Mouse (Mus musculus): Measurements from ENCODE around the gene AI837181. TPM values are rescaled to one million over a fixed set of nuclear protein-coding genes. Genes with fewer than 3 reads are reported as not detected.
A peak's percentile ranks its signal among the peaks of the same experiment; 100 is the strongest.

Gene AI837181
- polyA plus RNA-seq, 1 experiment from 2014 or later, result 63.6 TPM

DNA sequence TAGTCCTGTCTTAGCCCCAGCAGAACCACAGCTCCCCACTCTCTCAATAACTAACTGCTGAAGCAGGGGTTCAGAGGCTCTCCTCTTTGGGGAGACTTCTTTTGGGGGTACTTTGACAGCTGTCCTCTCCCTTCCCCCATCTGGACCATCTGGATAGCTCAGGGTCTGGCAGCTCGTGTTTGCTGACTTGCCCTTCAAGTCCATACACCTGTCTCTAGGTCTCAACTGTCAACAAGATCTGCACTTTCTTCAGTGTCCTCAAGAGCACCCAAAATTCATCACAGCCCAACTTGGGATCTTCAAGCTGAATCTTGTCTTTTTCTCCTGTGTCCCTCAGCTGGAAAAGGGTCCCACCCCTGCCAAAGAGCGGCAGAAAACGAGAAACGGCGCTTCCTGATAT, 3.2 kb upstream of the AI837181 start:
- no peak overlapping the region for H3K4me3 ChIP-seq (ENCODE audit: low read depth, low read length)
- peaks cover 21% of the 10 kb centered on the region; the same call in 1 of the 2 replicates for H3K36me3 ChIP-seq (ENCODE audit: insufficient read depth, low read length)
- DNase-seq (ENCODE audit: low spot score) (no peak), ATAC-seq (no peak)
- H3K27ac ChIP-seq (ENCODE audit: low read length), result no peak overlapping the region
- H3K4me1 ChIP-seq (ENCODE audit: insufficient read depth, low read depth, low read length), result peaks cover 25% of the 10 kb centered on the region
- WGBS, result 80% methylated on average over 5 of the region's 5 CpGs
- TF ChIP-seq CTCF (IDR thresholded peaks at IDR 0.05), result no peak
- no peak for TF ChIP-seq EP300 (IDR thresholded peaks at IDR 0.05)
- H3K9ac ChIP-seq (replicated peaks; ENCODE audit: low read depth), result no peak overlapping the region
- H3K4me2 ChIP-seq (replicated peaks; ENCODE audit: low read depth, low read length), result no peak overlapping the region
- no peaks in the 10 kb centered on the region for H3K9me3 ChIP-seq (ENCODE audit: low read length)
- H3K27me3 ChIP-seq (replicated peaks; ENCODE audit: insufficient read depth, low read length), result no peaks in the 10 kb centered on the region

DNA sequence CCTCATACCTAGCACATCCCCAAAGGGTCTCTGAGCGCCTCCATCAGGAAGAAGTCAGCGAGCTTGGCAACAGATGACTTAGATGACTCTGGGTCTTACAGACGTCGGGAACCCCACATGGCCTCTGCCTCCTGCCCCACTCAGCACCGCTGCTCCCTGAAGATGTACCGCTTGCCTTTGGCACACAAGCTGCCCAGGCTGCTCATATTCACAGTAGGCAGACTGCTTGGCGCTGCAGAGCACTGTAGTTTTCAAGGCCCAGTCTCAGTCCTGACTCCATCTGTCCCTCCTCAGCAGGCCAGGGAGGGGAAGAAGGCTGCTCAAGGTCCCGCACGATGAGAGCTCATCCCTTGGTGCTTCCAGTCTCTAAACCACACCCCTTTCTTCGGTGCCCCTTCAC, 2.7 kb upstream of the AI837181 start:
- no peak for ATAC-seq
- 86% methylated on average over 10 of the region's 10 CpGs for WGBS
- H3K4me3 ChIP-seq (ENCODE audit: low read depth, low read length), result no peak overlapping the region

DNA sequence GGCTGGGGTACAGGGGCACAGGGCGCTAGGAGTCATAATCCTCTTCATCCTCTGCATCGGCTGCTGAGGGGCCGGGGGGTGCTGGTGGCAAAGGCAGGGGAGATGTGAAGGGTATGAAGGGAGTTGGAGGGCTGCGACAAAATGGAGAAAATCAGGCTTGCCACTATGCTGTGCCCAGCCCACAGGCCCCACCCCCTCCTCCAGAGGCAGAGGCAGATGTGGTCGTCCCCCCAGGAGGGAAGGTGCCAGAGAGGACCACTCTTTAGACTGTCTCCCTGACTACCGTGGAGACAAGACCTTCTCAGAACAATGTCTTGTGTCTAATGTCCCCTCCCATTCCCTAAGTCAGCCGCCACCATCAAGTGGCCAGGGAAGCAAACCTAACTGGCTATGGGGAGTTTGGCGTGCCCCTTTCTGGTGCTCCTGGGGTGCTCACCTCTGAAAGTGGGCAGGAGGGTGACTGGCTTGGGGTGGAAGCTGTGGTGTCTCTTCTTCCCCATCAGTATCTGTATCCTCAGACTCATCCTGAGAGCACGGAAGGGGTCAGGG, 2.0 kb upstream of the AI837181 start:
- DNase-seq (ENCODE audit: low spot score) (no peak), ATAC-seq (no peak)
- Histone ChIP-seq H3K27me3 (replicated peaks; ENCODE audit: insufficient read depth, low read length) (no peaks in the 10 kb centered on the region), H3K9ac (replicated peaks; ENCODE audit: low read depth) (peak overlapping the region; percentile 89; the same call in 1 of the 2 replicates), H3K36me3 (ENCODE audit: insufficient read depth, low read length) (peaks cover 17% of the 10 kb centered on the region; the same call in 1 of the 2 replicates), H3K4me2 (replicated peaks; ENCODE audit: low read depth, low read length) (peak overlapping the region; percentile 74), H3K27ac (ENCODE audit: low read length) (peak overlapping the region; percentile 98), H3K4me3 (ENCODE audit: low read depth, low read length) (peak overlapping the region; percentile 92; the same call in 1 of the 2 replicates), H3K4me1 (ENCODE audit: insufficient read depth, low read depth, low read length) (peaks cover 25% of the 10 kb centered on the region), H3K9me3 (ENCODE audit: low read length) (no peaks in the 10 kb centered on the region)
- no peak for TF ChIP-seq CTCF (IDR thresholded peaks at IDR 0.05)
- TF ChIP-seq EP300 (IDR thresholded peaks at IDR 0.05), result no peak
- 76% methylated on average over 9 of the region's 9 CpGs for WGBS

More for the DNA sequence above, 2.7 kb upstream of the AI837181 start:
- no peaks in the 10 kb centered on the region for H3K9me3 ChIP-seq (ENCODE audit: low read length)
- no peak for DNase-seq (ENCODE audit: low spot score)
- H3K27me3 ChIP-seq (replicated peaks; ENCODE audit: insufficient read depth, low read length), result no peaks in the 10 kb centered on the region
- no peak for TF ChIP-seq EP300 (IDR thresholded peaks at IDR 0.05)
- TF ChIP-seq CTCF (IDR thresholded peaks at IDR 0.05), result no peak
- H3K9ac ChIP-seq (replicated peaks; ENCODE audit: low read depth), result no peak overlapping the region
- H3K36me3 ChIP-seq (ENCODE audit: insufficient read depth, low read length), result peaks cover 21% of the 10 kb centered on the region; the same call in 1 of the 2 replicates
- peaks cover 25% of the 10 kb centered on the region for H3K4me1 ChIP-seq (ENCODE audit: insufficient read depth, low read depth, low read length)
- H3K4me2 ChIP-seq (replicated peaks; ENCODE audit: low read depth, low read length), result no peak overlapping the region
- no peak overlapping the region for H3K27ac ChIP-seq (ENCODE audit: low read length)

DNA sequence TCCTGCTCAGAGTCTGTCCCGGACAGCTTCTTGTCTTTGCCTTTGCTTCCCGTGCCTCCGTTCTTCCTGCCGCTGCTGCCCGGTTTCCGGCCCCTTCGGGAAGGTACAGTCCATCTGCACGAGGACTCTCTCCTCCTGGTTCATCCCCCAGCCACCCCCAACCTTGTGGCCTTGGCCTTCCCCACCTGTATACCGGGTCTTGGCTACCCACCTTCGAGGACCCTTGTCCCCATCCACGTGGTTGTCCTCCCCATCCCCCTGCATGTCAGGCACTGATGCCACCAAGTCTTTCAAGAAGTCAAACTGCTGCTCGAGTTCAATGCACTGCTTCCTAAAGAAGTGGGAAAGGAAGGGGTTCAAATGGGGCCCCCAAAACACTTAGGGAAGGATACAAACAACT, 1.4 kb upstream of the AI837181 start:
- H3K9ac ChIP-seq (replicated peaks; ENCODE audit: low read depth), result peak overlapping the region; percentile 89
- no peak for DNase-seq (ENCODE audit: low spot score)
- H3K4me3 ChIP-seq (ENCODE audit: low read depth, low read length), result peak overlapping the region; percentile 92
- H3K27me3 ChIP-seq (replicated peaks; ENCODE audit: insufficient read depth, low read length), result no peaks in the 10 kb centered on the region
- H3K4me1 ChIP-seq (ENCODE audit: insufficient read depth, low read depth, low read length), result peaks cover 25% of the 10 kb centered on the region
- 37% methylated on average over 12 of the region's 12 CpGs for WGBS
- H3K4me2 ChIP-seq (replicated peaks; ENCODE audit: low read depth, low read length), result peak overlapping the region; percentile 74
- no peaks in the 10 kb centered on the region for H3K9me3 ChIP-seq (ENCODE audit: low read length)
- H3K36me3 ChIP-seq (ENCODE audit: insufficient read depth, low read length), result peaks cover 15% of the 10 kb centered on the region; the same call in 1 of the 2 replicates
- no peak for TF ChIP-seq EP300 (IDR thresholded peaks at IDR 0.05)
- TF ChIP-seq CTCF (IDR thresholded peaks at IDR 0.05), result no peak
- ATAC-seq, result no peak
- H3K27ac ChIP-seq (ENCODE audit: low read length), result peak overlapping the region; percentile 98

DNA sequence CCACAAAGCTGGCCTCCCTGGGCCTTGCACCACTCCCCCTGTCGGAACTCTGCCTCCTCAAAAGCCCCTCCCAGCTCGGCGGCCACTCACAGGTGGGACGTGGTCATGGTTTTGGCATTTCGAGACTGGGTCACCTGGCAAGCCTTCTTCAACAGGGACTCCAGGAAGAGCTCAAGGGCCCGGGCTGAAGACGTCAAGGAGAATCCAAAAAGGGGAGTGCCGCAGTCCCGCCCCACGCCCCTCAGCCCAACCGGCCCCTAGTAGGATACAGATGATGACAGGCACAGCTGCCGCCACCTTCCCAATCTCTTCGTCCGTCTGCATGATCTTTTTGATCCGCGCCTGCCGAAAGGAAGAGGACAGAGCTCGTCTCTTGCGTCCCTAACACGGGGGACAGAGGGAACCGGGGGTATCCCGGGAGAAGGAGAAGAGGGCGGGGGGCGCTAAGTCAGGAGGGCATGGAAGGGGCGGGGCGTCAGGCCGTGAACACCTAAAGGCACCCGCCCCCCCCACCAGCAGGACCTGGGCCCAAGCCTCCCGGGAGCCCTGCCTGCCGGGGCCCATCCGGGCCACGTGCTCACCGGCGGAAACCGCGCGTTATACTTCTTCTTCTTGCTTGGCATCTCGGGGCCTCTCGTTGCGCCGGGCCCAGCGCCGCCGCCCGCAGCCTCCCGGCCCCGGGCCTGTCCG, 707 bp upstream of the AI837181 start:
- Histone ChIP-seq H3K4me2 (replicated peaks; ENCODE audit: low read depth, low read length) (peak overlapping the region; percentile 74), H3K4me1 (ENCODE audit: insufficient read depth, low read depth, low read length) (peaks cover 25% of the 10 kb centered on the region), H3K9me3 (ENCODE audit: low read length) (no peaks in the 10 kb centered on the region), H3K9ac (replicated peaks; ENCODE audit: low read depth) (peak overlapping the region; percentile 89), H3K27ac (ENCODE audit: low read length) (peak overlapping the region; percentile 98), H3K27me3 (replicated peaks; ENCODE audit: insufficient read depth, low read length) (no peaks in the 10 kb centered on the region), H3K36me3 (ENCODE audit: insufficient read depth, low read length) (peaks cover 15% of the 10 kb centered on the region; the same call in 1 of the 2 replicates), H3K4me3 (ENCODE audit: low read depth, low read length) (peak overlapping the region; percentile 92)
- ATAC-seq (peak; percentile 80), DNase-seq (ENCODE audit: low spot score) (peak; percentile 96)
- WGBS, result 3% methylated on average over 27 of the region's 48 CpGs
- TF ChIP-seq CTCF (IDR thresholded peaks at IDR 0.05) (peak; percentile 45), EP300 (IDR thresholded peaks at IDR 0.05) (peak; percentile 33; the same call in 1 of the 2 replicates)

DNA sequence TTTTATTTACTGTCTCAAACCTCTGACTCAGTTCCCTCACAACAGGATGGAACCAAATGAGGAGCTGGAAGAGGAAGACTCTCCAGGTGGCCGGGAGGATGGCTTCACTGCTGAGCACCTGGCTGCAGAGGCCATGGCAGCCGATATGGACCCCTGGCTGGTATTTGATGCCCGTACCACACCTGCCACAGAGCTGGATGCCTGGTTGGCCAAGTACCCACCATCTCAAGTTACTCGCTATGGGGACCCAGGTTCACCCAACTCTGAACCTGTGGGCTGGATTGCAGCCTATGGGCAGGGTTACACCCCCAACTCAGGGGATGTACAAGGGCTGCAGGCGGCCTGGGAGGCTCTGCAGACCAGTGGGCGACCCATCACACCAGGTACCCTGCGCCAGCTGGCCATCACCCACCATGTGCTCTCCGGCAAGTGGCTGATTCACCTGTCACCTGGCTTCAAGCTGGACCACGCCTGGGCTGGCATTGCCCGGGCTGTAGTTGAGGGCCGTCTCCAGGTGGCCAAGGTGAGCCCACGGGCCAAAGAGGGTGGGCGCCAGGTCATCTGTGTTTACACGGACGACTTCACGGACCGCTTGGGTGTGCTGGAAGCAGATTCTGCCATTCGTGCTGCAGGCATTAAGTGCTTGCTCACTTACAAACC, 1.1 kb downstream of the AI837181 start:
- H3K9ac ChIP-seq (replicated peaks; ENCODE audit: low read depth), result peak overlapping the region; percentile 82
- 79% methylated on average over 18 of the region's 18 CpGs for WGBS
- ATAC-seq, result no peak

More for the DNA sequence above, 1.1 kb downstream of the AI837181 start:
- Histone ChIP-seq H3K27ac (ENCODE audit: low read length) (peak overlapping the region; percentile 98), H3K4me3 (ENCODE audit: low read depth, low read length) (peak overlapping the region; percentile 92), H3K9me3 (ENCODE audit: low read length) (no peaks in the 10 kb centered on the region), H3K4me2 (replicated peaks; ENCODE audit: low read depth, low read length) (peak overlapping the region; percentile 60), H3K4me1 (ENCODE audit: insufficient read depth, low read depth, low read length) (peaks cover 25% of the 10 kb centered on the region), H3K36me3 (ENCODE audit: insufficient read depth, low read length) (peaks cover 11% of the 10 kb centered on the region; the same call in 1 of the 2 replicates), H3K27me3 (replicated peaks; ENCODE audit: insufficient read depth, low read length) (no peaks in the 10 kb centered on the region)
- TF ChIP-seq CTCF (IDR thresholded peaks at IDR 0.05) (no peak), EP300 (IDR thresholded peaks at IDR 0.05) (no peak)
- DNase-seq (ENCODE audit: low spot score), result no peak

Data from lung, postnatal 0 days (tissue).